Mouse (Mus musculus) frontal cortex, postnatal 25 days (tissue): ENCODE data around the gene Ipcef1.

Source experiments
- DNase-seq, 2 experiments: peaks; one replicate each; pipeline ENCODE4 v3.0.0; 2022; ENCODE audit warnings: low spot score in 2 of 2

The Ipcef1 gene

DNA sequence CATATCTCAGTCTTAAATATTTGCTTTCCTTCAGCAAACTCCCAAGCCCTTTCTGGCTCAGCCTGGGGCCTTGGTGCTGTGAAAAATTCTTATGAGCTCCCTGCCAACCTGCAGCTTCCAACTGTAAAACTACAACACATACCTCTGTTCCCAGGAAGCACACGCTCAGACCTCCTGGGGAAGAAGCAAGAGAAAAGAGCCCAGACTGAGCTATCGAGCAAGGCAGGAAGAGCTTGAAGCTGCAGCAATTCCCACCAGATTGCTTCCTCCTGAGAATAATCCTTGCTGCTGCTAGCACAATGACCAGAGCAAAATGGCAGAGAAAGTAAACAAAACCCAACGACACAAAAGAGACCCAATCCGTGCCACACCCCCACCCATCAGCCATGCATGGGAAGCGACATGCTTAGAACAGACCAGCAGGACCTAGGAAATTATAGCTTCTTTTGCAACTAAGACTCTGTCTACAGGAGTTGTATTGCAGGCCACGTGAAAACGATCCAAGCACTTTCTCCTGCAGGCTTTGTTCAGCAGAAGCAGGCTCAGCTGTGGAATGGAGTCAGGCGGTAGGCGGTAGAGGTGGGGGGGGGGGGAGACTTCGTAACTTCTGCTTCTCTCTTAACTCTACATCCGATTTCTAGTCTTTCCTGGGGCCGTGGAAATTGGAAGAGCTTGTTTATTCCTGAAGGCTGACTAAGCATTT, at the start of gene Ipcef1:
Gene Ipcef1, minus strand, starts transcription at position 164 of the 703 bp plus-strand sequence.
- no peak for DNase-seq

DNA sequence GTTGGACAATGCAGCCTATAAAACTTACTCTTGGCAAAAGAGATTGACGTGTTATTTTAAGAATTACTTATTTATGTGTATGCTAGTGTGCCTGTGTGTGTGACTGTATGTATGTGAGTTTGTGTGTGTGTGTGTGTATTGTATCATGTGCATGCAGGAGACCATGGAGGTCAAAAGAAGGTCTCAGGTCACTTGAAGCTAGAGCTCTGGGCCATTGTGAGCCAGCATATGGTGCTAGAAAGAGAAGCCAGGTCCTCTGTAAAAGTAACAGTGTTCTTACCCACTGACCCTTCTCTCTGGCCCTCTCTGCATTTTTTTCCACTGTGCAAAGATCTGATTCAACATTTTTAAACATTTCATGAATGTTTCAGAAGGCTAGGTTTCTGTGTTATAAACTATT, 25.7 kb upstream of the Ipcef1 start:
- DNase-seq: no peak

DNA sequence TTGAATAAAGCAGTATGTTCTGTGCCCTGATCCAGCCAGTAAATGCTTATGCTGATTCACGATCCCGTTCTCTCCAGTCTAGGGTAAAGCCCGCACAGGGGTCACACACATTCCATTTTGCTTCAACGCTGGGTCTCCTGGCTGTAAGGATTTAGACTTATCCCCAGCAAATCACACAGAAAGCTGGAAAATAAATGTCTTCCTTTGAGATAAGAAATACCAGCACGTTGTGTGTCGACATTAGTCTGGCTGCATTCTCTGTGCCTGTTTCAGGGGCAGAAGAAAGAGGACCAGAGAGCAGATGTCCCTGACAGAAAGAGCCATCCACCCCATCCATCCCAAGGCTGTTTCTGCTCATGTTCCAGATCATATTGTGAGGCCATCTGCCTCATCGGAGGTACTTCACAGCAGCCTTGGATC, 25.1 kb upstream of the Ipcef1 start:
- DNase-seq: no peak

DNA sequence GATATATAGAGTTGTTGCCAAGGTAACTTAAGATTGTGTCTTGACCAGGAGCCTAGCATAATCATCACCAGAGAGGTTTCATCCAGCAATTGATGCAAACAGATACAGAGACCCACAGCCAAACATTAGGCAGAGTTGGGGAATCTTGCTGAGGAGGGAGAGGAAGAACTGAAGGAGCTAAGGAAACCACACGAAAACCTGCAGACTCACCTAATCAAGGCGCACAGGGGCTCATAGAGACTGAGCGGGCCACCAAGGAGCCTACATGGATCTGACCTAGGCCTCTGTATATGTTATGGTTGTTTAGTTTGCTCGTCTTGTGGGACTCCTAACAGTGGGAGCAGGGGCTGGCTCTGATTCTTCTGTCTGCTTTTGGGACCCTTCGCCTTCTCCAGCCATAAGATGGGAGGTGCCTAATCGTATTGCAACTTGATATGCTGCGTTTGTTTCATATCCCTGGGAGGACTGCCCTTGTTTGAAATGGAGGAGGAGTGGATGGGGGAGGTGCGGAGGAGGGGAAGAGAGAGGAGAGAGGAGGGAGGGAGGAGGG, 24.5 kb upstream of the Ipcef1 start:
- DNase-seq: no peak

DNA sequence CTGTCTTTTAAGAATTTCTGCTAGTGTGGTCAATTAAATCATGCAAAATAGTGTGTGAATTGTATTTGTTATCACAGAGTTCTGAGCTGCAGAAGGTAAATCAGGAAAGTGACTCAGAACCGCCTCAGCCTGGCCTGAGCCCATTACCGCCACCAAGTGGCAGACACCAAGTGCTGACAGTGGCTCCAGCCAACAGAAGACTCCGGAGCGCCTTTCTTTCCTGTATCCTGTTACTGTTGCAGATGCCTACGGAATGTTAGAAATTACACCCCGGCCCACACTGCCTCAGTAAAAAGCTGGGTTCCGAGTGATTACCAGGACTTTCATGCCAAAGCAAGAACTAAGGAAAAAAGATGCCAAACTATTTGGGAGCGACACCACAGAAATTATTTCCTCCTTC, 23.9 kb upstream of the Ipcef1 start:
- DNase-seq: peak; percentile 39 to 71

DNA sequence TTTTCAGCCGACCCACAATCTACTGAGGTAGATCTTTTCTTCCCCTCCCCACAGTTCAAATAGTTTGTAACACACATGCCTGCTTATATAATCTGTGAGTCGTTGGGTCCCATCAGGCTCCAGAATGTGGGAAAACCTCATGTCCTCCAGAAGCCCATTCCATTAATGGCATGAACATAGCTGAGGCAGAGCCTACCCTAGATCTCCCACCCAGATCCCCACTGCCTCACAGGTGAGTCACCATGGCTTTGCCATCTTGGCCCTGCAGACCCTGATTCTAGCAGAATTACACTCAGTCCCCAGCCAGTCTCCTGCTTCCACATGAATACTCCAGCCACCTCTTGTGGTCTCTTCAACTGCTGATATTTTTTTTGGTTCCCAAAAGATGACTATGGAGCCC, 23.4 kb upstream of the Ipcef1 start:
- no peak for DNase-seq

DNA sequence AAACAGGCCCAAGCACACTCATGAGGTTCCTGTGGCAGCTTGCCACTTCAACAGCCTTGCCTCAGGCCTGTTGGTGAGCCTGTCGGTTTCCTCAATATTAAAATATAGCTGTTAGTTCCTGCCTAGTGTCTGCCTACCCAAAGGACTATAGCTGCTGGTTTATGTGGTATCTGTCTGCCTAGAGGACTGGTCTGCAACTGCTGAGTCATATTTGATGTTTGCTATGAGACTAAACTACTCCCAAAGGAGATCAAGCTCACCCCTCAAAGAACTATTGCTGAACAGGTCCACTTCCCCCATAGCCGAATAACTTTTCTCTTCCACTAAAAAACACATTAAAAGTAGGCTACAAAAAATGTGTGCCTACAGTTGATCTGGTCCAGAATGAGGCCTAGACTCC, 22.0 kb upstream of the Ipcef1 start:
- DNase-seq: no peak

DNA sequence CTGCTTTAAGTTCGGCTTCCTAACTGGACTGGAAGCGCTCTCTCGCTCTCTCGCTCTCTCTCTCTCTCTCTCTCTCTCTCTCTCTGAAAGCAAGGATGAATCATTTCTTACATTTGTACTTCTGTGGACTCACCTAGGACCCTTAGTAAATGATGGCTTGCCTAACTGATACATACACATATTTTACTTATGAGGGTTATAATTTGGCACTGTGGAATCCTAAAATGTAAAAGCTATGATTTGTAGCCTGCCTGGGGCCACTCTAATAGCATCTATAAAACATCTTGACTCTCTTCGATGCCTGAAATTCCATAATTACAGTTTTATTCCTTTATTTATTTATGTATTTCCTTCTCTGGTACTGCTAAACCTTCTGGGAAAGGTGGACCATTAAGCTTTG, 18.6 kb upstream of the Ipcef1 start:
- DNase-seq: no peak

DNA sequence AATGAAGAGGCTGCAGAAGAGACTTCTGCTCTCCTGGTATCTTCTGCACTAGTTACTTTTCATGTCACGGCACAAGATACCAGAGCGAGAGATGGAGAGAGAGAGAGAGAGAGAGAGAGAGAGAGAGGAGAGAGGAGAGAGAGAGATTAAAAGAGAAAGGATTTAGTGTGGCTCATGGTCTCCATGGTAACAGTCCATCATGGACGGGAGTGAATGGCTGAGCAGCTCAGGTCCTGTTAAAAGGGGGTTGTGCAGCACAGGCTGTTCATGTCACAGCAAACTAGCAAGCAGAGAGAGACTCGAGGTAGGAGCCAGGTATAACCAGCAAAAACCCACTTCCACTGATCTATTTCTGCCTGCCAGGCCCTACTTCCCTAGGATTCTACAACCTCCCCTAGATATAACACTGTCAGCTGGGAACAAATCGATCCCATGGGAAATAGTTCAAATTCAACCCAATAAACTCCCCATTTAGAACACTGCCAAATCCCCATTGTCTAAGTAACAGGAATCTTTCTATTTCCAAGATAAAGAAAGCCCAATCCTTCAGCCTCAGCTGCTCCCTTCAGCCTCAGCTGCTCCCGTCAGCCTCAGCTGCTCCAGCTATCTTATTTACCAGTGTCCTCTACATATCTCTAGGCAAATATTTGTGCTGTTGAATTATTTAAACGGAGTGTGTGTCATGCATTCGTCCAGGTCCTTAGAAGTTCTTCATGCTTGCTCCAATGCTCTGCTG, 18.0 kb upstream of the Ipcef1 start:
- DNase-seq: no peak

DNA sequence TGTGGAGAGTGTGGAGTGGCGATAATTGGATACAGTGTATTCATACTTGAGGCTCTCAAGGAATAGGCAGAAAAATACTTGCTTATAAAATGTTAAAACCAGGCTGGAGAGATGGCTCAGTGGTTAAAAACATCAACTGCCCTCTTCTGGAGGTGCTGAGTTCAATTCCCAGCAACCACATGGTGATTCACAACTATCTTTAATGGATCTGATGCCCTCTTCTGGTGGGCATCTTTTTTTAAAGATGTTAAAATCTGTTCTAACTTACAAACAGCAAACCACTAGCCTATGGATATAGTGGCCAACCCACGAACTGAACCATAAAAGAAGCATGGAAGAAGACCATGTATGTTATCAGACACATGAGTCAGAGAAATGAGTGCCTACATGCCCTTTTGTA, 16.8 kb upstream of the Ipcef1 start:
- DNase-seq: no peak

DNA sequence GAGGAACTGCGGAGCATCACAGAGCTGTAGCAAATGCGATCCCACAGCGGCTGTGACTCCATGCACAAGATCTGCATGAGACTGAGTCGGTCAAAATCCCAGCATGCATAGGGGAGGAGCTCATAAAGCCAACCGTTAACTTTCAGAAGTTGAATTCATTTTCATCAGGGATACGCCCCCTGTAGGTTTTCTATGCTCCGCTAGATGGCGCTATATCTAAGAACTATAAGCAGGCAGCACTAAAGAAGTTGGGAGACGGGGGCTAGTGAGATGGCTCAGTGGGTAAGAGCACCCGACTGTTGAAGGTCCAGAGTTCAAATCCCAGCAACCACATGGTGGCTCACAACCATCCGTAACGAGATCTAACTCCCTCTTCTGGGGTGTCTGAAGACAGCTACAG, 16.3 kb upstream of the Ipcef1 start:
- no peak for DNase-seq

DNA sequence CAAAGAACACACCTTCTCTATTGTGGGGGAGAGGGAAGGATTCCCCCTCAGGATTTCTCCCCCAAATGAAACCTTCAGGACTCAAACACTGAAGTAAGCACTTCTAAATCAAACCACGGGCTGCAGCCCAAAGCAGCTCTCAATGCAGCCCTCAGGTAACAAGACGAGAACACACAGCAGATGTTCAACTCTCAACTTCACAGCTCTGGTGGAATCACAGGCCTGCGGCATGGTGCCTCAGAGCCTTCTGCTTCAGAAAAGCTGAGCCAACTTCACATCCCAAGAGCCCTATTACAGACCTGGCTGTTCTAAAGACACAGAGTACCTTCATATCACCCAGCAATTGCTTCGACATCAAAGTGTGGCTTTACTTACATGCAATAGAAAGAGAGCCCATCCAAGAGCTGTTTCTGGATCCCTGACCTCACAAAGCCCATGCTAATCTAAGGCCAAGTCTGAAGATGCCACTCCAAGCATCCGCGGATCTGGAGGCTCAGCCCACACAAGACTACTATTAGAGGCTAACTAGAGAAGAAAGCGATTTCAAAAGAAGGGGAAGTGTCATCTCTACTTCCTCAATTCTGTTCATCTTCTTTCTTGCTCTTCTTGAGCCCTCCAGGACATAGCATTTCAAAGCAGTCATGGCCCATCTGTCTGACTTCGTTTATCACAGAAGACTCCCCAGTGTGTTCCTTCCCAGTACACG, 11.6 kb upstream of the Ipcef1 start:
- DNase-seq: no peak

DNA sequence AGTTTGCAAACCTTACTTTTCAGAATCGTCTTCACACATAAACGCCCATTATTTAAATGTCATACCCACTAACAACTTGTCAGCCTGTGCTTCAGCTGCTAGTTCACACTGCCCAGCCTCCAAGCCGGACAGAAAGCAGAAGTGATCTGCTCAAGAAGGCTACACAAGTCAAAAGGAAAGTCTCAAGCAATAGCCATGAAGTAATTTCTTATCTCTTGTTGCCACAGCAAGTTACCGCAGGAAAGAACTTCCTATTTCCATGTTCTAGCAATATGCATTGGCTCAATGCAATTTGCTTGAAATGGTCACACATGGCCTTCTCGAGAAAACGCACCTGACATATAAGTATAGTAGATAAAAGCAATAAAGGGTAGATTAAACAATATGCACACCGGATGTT, 10.7 kb upstream of the Ipcef1 start:
- DNase-seq: no peak

DNA sequence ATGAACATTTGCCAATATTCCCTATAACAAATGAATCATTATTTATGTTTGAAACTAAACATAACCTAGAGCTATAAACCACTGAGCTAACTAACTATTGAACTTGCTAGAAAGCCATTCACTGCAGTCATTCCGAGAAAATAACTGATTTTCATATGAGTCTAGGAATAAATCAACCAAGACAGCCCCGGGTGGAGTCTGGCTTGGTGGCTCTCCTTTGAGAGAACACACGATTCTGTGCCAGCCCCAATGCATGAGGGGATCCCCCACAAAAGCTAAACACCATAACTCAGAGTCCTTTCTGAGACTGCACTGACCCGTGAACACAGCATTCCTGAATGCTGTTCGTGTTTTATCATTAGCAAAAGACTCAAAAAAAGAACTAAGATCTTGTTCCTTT, 8.0 kb upstream of the Ipcef1 start:
- DNase-seq: no peak

DNA sequence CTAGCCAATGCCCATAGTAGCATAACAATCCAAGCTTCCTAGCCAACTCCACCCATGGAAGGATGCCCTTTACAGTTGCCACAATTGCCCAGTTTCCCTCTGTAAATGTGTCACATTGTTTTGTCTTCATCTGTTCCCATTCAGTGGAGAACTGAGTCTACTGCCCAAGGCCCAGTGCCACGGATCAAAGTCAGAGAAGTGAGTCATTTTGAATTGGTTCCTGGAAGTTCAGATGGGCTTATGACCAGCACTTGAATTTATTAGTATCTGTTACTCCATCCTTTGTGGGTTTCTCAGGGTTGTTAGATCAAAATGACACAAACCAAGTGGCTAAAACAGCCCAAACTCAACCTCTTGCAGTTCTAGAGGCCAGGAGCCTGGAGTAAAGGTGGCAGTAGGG, 5.3 kb upstream of the Ipcef1 start:
- no peak for DNase-seq

DNA sequence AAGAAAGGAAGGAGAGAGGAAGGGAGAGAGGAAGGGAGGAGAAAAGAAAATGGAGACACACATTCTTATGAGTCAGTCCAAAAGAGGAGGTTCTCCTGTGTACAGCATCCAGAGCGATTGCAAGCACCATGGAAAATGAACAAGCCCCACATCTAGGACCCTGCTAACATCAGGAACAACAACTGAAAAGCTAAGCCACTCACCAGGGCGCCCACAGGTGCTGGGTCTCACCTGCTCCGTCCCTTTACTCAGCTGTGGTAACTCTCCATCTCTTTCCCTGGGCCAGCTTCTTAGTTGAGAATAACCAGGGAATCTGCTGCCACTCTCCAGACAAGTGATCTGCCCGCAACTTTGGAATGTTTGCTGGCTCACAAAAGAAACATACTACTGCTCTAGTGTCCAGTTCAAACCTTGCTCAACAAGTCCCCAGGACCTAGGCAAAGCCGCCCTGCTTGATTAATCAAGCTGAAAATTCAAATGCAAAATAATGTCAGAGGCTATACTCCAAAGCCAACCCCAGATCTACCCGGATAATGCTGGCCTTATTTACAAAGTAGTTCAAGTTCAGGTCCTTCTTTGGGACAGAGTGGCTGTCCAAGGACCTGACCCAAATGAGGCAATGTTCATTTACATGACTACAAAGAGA, 2.4 kb upstream of the Ipcef1 start:
- no peak for DNase-seq

DNA sequence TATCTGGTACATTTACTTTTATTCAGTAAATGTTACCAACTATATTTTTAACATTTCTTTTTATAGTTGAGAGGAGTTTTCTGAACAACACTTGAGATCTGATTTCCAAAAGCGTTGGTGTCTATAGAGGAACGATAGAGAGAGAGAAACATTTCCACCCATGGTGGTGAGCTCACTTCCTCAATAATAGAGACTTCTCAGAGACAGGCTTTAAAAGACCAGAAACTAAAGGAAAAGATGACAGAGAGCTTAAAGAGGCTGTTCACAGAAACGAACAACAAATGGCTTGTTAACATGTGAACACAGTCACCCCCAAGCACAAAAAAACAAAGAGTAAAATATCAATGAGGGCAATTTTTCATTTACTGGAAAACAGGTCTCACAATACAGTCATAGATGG, 2.4 kb downstream of the Ipcef1 start:
- DNase-seq: no peak

DNA sequence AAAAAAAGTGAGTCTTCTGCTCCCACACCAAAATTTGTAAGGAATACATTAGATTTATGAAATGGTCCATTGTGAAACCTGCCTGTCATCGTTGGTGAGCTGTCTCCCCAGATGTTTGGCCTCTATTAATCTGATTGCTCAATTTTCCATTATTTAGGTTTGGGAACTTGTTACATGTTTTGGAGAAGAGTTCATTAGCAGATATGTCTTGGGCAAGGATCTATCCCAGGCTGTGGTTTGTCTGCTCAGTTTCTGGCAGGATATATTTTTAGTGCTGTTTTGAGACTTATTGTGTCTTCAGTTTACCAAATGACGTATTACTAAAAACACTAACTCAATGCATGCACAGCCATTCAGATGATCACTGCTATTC, 4.4 kb downstream of the Ipcef1 start:
- DNase-seq: no peak

DNA sequence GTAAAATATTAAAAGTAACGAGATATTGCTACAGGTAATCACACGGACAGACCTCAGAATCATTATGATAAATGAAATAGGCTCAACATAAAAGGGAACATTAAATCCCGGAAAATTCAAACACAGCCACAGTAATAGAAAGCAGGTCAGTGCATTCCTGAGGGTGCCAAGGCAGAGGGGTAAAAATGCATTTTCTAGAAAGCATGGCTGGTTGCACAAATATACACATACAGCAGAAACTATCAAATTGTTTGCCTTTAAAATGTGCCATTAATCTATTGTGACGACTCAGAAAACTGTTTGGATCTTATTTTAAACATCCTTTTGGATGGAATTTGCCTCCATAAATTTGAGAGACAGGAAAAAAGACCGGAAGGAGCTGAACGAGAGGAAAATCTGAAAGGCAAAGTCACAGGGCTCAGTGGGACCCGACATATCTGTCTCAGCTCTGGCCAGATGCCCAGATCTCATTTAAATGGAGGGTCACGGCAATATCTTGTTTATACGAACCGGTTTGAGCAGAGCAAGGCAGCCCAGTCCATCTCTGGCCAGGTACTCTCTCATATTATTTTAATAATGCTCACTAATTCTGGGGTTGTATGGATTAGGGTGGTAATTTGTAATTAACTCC, 4.9 kb downstream of the Ipcef1 start:
- DNase-seq: no peak

DNA sequence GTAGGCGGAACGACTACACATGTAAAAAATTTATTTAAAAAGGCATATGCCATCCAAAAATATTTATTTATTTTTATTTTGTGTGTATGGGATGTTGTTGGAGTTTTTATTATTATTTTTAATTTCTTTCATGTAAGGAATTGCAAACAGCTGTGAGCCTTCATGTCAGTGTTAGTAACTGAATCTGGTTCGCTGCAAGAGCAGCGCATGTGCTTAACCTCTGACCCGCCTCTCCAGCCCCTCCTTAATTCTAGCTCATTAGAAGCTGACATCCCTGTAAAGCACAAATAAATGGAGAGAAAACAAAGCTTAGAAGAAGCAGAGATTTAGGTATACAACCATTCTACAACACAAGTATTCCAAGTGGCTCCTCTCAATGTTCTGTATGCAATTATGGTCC, 8.4 kb downstream of the Ipcef1 start:
- DNase-seq: no peak

DNA sequence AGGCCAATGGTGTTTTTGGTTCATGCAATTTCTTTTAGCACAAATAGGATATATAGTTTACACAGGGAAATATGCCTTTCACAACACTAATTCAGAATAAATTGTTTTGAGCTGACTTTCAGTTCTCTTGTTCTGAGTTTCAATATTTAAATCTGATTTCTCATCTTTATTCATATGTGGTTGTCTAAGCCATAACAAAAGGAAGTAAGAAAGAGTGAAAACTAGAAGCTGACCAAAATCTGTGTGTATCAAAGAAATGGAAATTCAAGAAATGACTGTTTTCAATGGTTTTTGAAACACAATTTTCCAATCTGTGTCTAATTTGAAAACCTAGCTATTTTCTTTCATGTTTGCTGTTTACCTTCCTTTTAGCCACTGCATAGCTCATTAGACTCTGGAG, 11.2 kb downstream of the Ipcef1 start:
- DNase-seq: no peak

DNA sequence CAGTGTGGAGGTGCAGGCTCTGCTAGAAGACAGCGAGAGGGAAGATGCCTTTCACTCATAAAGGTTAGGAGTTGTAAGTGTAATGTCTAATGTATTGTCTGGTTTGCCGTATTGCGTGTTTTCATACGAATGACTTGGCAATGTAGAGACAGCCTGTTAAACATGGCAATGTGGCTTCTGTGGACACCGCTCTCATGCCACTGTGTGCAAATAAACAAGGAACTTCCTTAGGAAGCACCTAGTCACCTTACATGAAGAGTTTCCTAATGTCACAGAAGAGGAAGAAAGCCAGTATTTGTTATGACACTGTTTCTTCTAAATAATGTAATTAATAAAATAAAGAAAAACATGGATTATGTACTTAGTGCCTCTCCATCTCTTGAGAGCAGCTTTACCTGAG, 15.1 kb downstream of the Ipcef1 start:
- no peak for DNase-seq
